Mouse (Mus musculus): ENCODE results near the gene Tnrc6a.

The Tnrc6a gene

GRCm38 (mm10) chr7:123235449-123235848 lies 111.8 kb downstream of the Tnrc6a start:
- peak; percentile 67 for DNase-seq (ENCODE audit: low read depth, low spot score)

GRCm38 (mm10) chr7:123238621-123239020 lies 114.9 kb downstream of the Tnrc6a start:
- DNase-seq (ENCODE audit: low read depth, low spot score), result peak; percentile 12

- DNase-seq (ENCODE audit: low read depth, low spot score), result no peak
Observed at GRCm38 (mm10) chr7:123240064-123240463, 116.4 kb downstream of the Tnrc6a start.

GRCm38 (mm10) chr7:123242241-123242640 lies 118.6 kb downstream of the Tnrc6a start:
- DNase-seq (ENCODE audit: low read depth, low spot score), result no peak

GRCm38 (mm10) chr7:123244833-123245232 lies 121.1 kb downstream of the Tnrc6a start:
- no peak for DNase-seq (ENCODE audit: low read depth, low spot score)
